Mouse (Mus musculus): ENCODE results near the gene Poc1a. TPM values are rescaled to one million over a fixed set of nuclear protein-coding genes. Genes with fewer than 3 reads are reported as not detected.
A peak's percentile ranks its signal among the peaks of the same experiment; 100 is the strongest.

The Poc1a gene
- 32.5 and 34.9 TPM in 2 replicates for polyA plus RNA-seq (2014; fragmentation: Nextera tagmentation; extraction: Ambion mirVana)

DNA sequence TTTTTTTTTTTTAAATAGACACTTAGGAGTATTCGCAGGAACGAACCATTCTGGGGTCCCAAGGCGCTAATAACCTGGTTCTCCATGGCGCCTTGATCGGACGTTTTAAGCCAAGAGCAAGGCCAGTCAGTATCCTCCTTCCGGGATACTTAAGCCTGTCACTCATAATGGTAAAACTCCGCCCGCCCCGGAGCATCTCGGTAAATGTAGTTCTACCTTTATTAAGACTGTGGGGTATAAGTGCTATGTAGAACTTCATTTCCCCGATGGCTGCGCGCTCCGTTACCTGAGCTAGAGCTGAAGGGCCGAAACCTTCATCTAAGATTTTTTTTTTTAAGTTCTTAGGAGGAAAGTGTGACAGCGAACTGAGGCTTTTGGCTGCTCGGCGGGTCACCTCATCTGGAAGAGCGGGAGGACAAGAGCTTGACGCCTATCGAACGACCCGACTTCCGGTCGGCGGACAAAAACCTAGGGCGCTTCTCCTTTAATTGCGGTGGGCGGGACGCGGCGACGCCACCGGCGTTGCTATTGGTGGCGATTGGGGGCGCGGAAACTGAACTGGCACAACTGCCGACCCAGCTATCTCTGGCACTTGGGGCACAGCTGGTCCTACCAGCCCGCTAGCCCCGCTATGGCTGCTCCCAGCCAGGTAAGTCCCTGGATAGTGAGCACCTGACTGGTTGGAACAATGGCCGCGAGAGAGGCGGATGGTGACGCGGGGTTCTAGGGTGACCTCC, at the start of gene Poc1a:
Poc1a (plus strand) TSS at position 254 of the 737 bp plus-strand sequence.
- H3K4me1 ChIP-seq (replicated peaks; ENCODE audit: control insufficient read depth, insufficient read depth, low read length): peaks cover 7% of the 10 kb centered on the region; the same call in 1 of the 2 replicates
- H3K4me3 ChIP-seq (ENCODE audit: low read depth, low read length): peak within 1 kb of the TSS; percentile 69
- DNase-seq (ENCODE audit: low spot score): peak; percentile 98
- peak within 1 kb of the TSS; percentile 79 for H3K4me2 ChIP-seq (ENCODE audit: low read depth, low read length, severe bottlenecking)
- H3K9ac ChIP-seq (ENCODE audit: low read length): peak within 1 kb of the TSS; percentile 77
- under 1% methylated on average over 47 of the region's 47 CpGs for WGBS
- ATAC-seq (replicated peaks; ENCODE audit: low FRiP score): peak; percentile 95
- H3K27me3 ChIP-seq (ENCODE audit: control insufficient read depth, insufficient read depth, low read length): no peaks in the 10 kb centered on the region
- H3K36me3 ChIP-seq (ENCODE audit: control insufficient read depth, insufficient read depth, low read length): no peaks in the 10 kb centered on the region
- H3K27ac ChIP-seq (ENCODE audit: low read depth, low read length): no peak within 1 kb of the TSS; the same call in 1 of the 2 replicates
- H3K9me3 ChIP-seq (ENCODE audit: control insufficient read depth, low read length): no peaks in the 10 kb centered on the region

DNA sequence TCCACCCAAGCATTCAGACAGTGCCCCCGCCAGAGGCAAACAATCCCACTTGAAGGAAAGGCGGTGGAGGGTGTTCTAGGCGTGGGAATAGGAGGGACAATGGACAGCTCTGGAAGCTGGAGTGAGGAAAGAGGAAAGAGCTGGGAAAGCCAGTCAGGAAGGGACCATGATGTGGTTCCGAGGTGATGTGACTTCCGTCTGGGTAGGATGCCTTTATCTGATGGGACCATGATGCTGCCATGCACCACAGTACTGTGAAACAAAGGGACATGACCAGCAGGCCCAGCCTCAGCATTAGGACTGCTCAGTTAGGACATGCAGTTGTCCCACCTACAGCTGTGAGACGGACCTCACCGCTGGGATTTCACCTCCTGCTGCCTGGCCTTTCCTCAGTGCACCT, 49.6 kb upstream of the Poc1a start:
- ATAC-seq (replicated peaks; ENCODE audit: low FRiP score) (no peak), DNase-seq (ENCODE audit: low spot score) (no peak)
- Histone ChIP-seq H3K27me3 (ENCODE audit: control insufficient read depth, insufficient read depth, low read length) (0 out of 2 replicates have a peak, but pooled peaks cover 2% of the 10 kb centered on the region), H3K27ac (ENCODE audit: low read depth, low read length) (no peak overlapping the region), H3K36me3 (ENCODE audit: control insufficient read depth, insufficient read depth, low read length) (no peaks in the 10 kb centered on the region; the same call in 1 of the 2 replicates), H3K9ac (ENCODE audit: low read length) (no peak overlapping the region), H3K9me3 (ENCODE audit: control insufficient read depth, low read length) (no peaks in the 10 kb centered on the region), H3K4me3 (ENCODE audit: low read depth, low read length) (no peak overlapping the region), H3K4me1 (replicated peaks; ENCODE audit: control insufficient read depth, insufficient read depth, low read length) (peaks cover 3% of the 10 kb centered on the region; the same call in 1 of the 2 replicates), H3K4me2 (ENCODE audit: low read depth, low read length, severe bottlenecking) (no peak overlapping the region)
- 83% methylated on average over 7 of the region's 7 CpGs for WGBS

DNA sequence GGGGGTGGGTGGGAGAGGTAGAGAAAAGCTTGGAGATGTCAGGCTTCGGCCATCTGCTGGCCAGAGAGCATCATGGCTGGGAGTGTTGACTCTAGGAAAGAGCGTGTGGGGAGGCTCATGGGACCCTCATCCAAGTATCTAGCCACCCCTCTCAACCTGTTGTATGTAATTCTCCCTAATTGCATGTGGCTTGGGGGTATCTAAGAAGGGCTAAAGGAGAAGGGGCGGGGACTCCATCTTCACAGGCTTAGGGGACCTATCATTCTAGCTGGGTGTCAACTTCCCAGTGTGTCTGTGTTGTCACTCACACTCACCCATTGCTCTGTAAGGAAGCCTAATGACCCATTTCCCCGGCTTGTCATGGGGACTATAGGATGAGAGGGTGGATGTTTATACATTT, 49.0 kb upstream of the Poc1a start:
- H3K27ac ChIP-seq (ENCODE audit: low read depth, low read length): no peak overlapping the region
- no peak overlapping the region for H3K9ac ChIP-seq (ENCODE audit: low read length)
- H3K4me2 ChIP-seq (ENCODE audit: low read depth, low read length, severe bottlenecking): no peak overlapping the region
- DNase-seq (ENCODE audit: low spot score): no peak
- H3K4me3 ChIP-seq (ENCODE audit: low read depth, low read length): no peak overlapping the region
- no peaks in the 10 kb centered on the region for H3K9me3 ChIP-seq (ENCODE audit: control insufficient read depth, low read length)
- WGBS: 80% methylated on average over 4 of the region's 4 CpGs
- H3K36me3 ChIP-seq (ENCODE audit: control insufficient read depth, insufficient read depth, low read length): no peaks in the 10 kb centered on the region; the same call in 1 of the 2 replicates
- no peak for ATAC-seq (replicated peaks; ENCODE audit: low FRiP score)
- H3K27me3 ChIP-seq (ENCODE audit: control insufficient read depth, insufficient read depth, low read length): no peaks in the 10 kb centered on the region
- H3K4me1 ChIP-seq (replicated peaks; ENCODE audit: control insufficient read depth, insufficient read depth, low read length): no peaks in the 10 kb centered on the region

DNA sequence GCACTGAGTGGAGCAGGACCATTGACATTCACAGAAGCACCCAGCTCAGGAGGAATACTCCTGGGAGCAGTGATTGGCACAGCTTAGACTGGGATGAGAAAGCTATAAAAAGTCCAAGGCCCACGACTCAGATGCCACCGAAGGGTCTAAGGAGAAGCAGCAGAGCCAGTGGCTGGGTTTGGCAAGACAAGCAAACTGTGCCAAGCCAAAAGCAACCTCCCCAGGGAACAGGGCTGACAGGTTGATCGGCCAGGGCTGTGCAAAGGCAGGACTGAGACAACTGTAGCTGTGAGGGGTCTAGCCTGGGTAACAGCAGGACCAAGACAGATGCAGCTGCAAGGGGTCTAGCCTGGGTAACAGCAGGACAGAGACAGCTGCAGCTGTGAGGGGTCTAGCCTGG, 47.9 kb upstream of the Poc1a start:
- no peak for ATAC-seq (replicated peaks; ENCODE audit: low FRiP score)
- H3K9me3 ChIP-seq (ENCODE audit: control insufficient read depth, low read length): no peaks in the 10 kb centered on the region
- DNase-seq (ENCODE audit: low spot score): no peak
- no peak overlapping the region for H3K9ac ChIP-seq (ENCODE audit: low read length)
- 90% methylated on average over 3 of the region's 3 CpGs for WGBS
- no peak overlapping the region for H3K4me2 ChIP-seq (ENCODE audit: low read depth, low read length, severe bottlenecking)
- H3K4me1 ChIP-seq (replicated peaks; ENCODE audit: control insufficient read depth, insufficient read depth, low read length): no peaks in the 10 kb centered on the region
- H3K27me3 ChIP-seq (ENCODE audit: control insufficient read depth, insufficient read depth, low read length): no peaks in the 10 kb centered on the region
- H3K36me3 ChIP-seq (ENCODE audit: control insufficient read depth, insufficient read depth, low read length): peaks cover 4% of the 10 kb centered on the region; the same call in 1 of the 2 replicates
- no peak overlapping the region for H3K4me3 ChIP-seq (ENCODE audit: low read depth, low read length)
- H3K27ac ChIP-seq (ENCODE audit: low read depth, low read length): no peak overlapping the region

DNA sequence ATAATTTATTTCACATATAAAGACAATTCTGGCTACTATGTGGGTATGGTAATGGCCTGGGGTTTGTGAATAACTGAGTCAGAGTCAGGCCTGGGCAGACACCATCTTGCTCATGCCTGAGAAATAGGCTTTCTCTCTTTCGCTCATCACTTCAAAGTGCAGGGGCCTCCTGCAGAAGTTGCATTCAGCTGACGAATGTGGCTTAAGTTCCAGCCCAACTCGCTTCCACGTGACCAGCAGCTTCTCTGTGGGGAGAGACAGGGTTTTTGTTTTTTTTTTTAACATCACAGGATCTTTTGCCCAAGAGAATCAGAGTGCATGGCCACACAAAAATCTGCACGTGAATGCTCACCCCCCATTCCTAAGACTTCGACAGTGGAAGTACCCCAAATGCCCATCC, 46.9 kb upstream of the Poc1a start:
- Histone ChIP-seq H3K9me3 (ENCODE audit: control insufficient read depth, low read length) (no peaks in the 10 kb centered on the region), H3K27me3 (ENCODE audit: control insufficient read depth, insufficient read depth, low read length) (no peaks in the 10 kb centered on the region), H3K9ac (ENCODE audit: low read length) (no peak overlapping the region), H3K36me3 (ENCODE audit: control insufficient read depth, insufficient read depth, low read length) (peaks cover 6% of the 10 kb centered on the region; the same call in 1 of the 2 replicates), H3K4me3 (ENCODE audit: low read depth, low read length) (no peak overlapping the region), H3K4me2 (ENCODE audit: low read depth, low read length, severe bottlenecking) (no peak overlapping the region), H3K27ac (ENCODE audit: low read depth, low read length) (no peak overlapping the region), H3K4me1 (replicated peaks; ENCODE audit: control insufficient read depth, insufficient read depth, low read length) (no peaks in the 10 kb centered on the region)
- DNase-seq (ENCODE audit: low spot score) (no peak), ATAC-seq (replicated peaks; ENCODE audit: low FRiP score) (no peak)
- 83% methylated on average over 6 of the region's 6 CpGs for WGBS

DNA sequence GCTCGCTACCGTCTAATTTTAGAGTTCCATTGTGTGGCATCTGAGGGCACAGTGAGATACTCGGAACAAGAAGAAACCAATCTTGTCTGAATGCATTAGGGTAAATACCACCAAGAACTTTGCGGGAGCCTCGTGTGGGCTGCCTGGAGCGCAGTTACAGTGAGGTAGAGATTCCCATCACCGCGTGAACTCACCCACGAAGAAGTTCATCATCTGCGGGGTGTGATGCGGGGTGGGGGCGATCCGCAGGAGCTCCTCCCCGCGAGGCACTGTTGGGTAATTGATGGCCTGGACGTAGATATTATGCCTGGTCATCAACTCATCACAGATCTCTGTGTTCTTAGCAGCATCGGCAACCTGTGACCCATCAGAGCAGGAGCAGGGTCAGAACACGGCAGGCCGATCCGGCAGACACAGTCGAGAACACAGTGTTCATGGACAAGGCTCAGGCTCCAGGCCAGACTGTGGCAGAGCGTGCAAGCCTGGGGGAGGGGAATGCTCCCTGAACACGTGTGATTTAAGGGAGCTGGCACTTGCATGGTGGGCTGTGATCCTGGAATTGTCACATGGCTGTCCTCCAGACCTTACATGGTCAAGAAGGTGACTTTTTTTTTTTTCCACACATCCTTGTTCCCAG, 45.5 kb upstream of the Poc1a start:
- DNase-seq (ENCODE audit: low spot score) (no peak), ATAC-seq (replicated peaks; ENCODE audit: low FRiP score) (no peak)
- no peak overlapping the region for H3K27ac ChIP-seq (ENCODE audit: low read depth, low read length)
- 92% methylated on average over 23 of the region's 23 CpGs for WGBS
- no peaks in the 10 kb centered on the region for H3K27me3 ChIP-seq (ENCODE audit: control insufficient read depth, insufficient read depth, low read length)
- H3K9me3 ChIP-seq (ENCODE audit: control insufficient read depth, low read length): no peaks in the 10 kb centered on the region
- no peak overlapping the region for H3K4me2 ChIP-seq (ENCODE audit: low read depth, low read length, severe bottlenecking)
- H3K4me3 ChIP-seq (ENCODE audit: low read depth, low read length): no peak overlapping the region
- no peaks in the 10 kb centered on the region for H3K4me1 ChIP-seq (replicated peaks; ENCODE audit: control insufficient read depth, insufficient read depth, low read length)
- peaks cover 9% of the 10 kb centered on the region; the same call in 1 of the 2 replicates for H3K36me3 ChIP-seq (ENCODE audit: control insufficient read depth, insufficient read depth, low read length)
- H3K9ac ChIP-seq (ENCODE audit: low read length): no peak overlapping the region

DNA sequence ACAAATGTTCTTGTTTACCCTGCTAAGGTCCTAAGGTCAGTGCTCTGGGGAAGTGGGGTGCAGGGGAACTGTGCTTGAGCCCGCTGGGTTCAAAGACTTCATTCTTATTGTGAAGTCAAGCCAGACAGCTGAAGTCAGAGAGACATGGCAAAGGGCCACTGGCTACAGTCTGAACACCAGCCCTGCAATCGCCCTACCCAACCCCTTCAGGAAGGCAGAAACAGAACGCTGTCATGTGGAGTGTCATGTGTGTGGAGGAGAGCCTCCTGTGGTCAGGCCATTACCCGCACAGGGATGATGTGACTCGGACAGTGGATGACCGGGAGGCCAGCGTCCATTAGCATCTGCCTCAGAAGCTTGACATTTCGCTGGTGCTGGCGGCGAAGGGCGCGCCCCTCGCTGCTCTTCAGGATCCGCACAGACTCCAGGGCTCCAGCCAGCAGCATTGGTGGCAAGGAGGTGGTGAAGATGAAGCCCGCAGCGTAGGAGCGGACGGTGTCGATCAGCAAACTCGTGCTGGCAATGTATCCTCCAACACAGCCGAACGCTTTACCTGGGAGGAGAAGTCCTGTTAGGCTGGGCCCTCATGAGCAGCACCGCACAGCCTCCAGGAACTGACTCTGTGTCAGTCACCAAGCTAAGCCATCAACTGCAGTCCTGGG, 44.6 kb upstream of the Poc1a start:
- H3K9me3 ChIP-seq (ENCODE audit: control insufficient read depth, low read length): no peaks in the 10 kb centered on the region
- no peak overlapping the region for H3K9ac ChIP-seq (ENCODE audit: low read length)
- no peaks in the 10 kb centered on the region for H3K27me3 ChIP-seq (ENCODE audit: control insufficient read depth, insufficient read depth, low read length)
- no peak overlapping the region for H3K27ac ChIP-seq (ENCODE audit: low read depth, low read length)
- H3K4me1 ChIP-seq (replicated peaks; ENCODE audit: control insufficient read depth, insufficient read depth, low read length): no peaks in the 10 kb centered on the region
- 89% methylated on average over 23 of the region's 23 CpGs for WGBS
- H3K4me2 ChIP-seq (ENCODE audit: low read depth, low read length, severe bottlenecking): no peak overlapping the region
- H3K36me3 ChIP-seq (ENCODE audit: control insufficient read depth, insufficient read depth, low read length): peaks cover 9% of the 10 kb centered on the region; the same call in 1 of the 2 replicates
- DNase-seq (ENCODE audit: low spot score) (no peak), ATAC-seq (replicated peaks; ENCODE audit: low FRiP score) (no peak)
- H3K4me3 ChIP-seq (ENCODE audit: low read depth, low read length): no peak overlapping the region

DNA sequence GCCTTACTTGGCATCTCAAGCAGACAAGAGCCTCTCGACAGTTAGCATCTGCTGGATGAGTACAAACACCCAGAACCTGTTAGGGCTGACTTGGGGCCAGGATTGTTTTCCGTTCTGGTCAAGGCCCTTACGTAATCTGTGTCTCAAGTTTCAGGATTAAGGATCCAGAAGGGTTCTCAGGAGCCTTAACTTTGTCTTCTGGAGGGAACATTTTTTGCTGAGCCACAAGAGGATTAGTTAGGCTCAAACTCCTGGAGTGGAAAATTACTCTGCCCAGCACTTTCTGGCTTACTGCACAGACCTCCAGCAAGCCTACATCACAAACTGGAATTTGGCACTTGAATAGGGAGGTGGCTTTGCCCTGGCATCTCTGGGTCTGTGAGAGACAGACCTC, 44.0 kb upstream of the Poc1a start:
- peaks cover 9% of the 10 kb centered on the region; the same call in 1 of the 2 replicates for H3K36me3 ChIP-seq (ENCODE audit: control insufficient read depth, insufficient read depth, low read length)
- H3K9ac ChIP-seq (ENCODE audit: low read length): no peak overlapping the region
- 80% methylated on average over 3 of the region's 3 CpGs for WGBS
- H3K27ac ChIP-seq (ENCODE audit: low read depth, low read length): no peak overlapping the region
- H3K27me3 ChIP-seq (ENCODE audit: control insufficient read depth, insufficient read depth, low read length): no peaks in the 10 kb centered on the region
- no peaks in the 10 kb centered on the region for H3K4me1 ChIP-seq (replicated peaks; ENCODE audit: control insufficient read depth, insufficient read depth, low read length)
- DNase-seq (ENCODE audit: low spot score): no peak
- no peak overlapping the region for H3K4me2 ChIP-seq (ENCODE audit: low read depth, low read length, severe bottlenecking)
- no peaks in the 10 kb centered on the region for H3K9me3 ChIP-seq (ENCODE audit: control insufficient read depth, low read length)
- H3K4me3 ChIP-seq (ENCODE audit: low read depth, low read length): no peak overlapping the region
- ATAC-seq (replicated peaks; ENCODE audit: low FRiP score): no peak

Measured in forebrain, embryonic 11.5 days (tissue).